Mouse (Mus musculus) E14TG2a.4 (cell line): ENCODE data around the gene Maf.

Experiments
- H3K27me3 ChIP-seq: 2 replicates; pipeline ENCODE4 v1.6.1; 2014; ENCODE audit warnings: low read length, control low read depth; ENCODE audit not compliant: insufficient read depth
- H3K36me3 ChIP-seq: 2 replicates; pipeline ENCODE4 v1.6.1; 2014; ENCODE audit warnings: low read length, control low read depth; ENCODE audit not compliant: insufficient read depth
- H3K4me1 ChIP-seq: replicated peaks from 2 replicates; pipeline ENCODE4 v1.6.1; 2014; ENCODE audit warnings: low read depth, low read length, control low read depth
- H3K4me3 ChIP-seq: replicated peaks from 2 replicates; pipeline ENCODE4 v1.5.1; 2014; ENCODE audit warnings: mild to moderate bottlenecking, low read length
- H3K9me3 ChIP-seq: 2 replicates; pipeline ENCODE4 v1.6.1; 2014; ENCODE audit warnings: low read length, control low read depth
- CTCF ChIP-seq: conservative IDR thresholded peaks from 2 replicates; pipeline ENCODE4 v1.5.1; 2014; ENCODE audit warnings: low read length
- NANOG ChIP-seq: IDR thresholded peaks from 2 replicates; pipeline ENCODE4 v1.6.1; 2014; ENCODE audit warnings: borderline replicate concordance, low read length, mixed read lengths
- POU5F1 ChIP-seq: IDR thresholded peaks from 2 replicates; pipeline ENCODE4 v1.6.1; 2014; ENCODE audit warnings: low read length, borderline replicate concordance

Gene Maf

DNA sequence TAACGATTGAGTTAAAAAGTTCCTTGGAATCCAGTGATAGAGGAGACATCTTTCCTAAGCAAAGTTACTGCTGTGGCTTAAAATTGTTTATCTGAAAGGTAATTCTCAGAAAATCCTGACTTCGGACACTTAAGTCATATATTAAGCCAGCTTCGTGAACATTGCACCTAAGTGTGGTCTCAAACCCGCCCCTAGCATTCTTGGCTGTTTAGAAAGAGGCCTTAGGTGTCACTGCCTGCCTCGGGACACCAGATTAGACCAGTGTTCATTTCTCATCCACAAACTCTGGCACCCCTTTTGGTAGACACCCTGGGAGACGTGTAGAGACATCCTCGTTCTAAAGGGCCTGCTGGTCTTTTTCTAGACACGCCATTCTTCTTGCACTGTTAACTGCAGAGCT, 2.3 kb upstream of the Maf start:
- Histone ChIP-seq H3K9me3 (0 out of 2 replicates have a peak, but pooled peaks cover 4% of the 10 kb centered on the region), H3K4me1 (peaks cover 12% of the 10 kb centered on the region), H3K4me3 (no peak overlapping the region), H3K27me3 (peaks cover 62% of the 10 kb centered on the region), H3K36me3 (no peaks in the 10 kb centered on the region)
- no peak for TF ChIP-seq POU5F1
- no peak for TF ChIP-seq NANOG
- TF ChIP-seq CTCF = no peak

DNA sequence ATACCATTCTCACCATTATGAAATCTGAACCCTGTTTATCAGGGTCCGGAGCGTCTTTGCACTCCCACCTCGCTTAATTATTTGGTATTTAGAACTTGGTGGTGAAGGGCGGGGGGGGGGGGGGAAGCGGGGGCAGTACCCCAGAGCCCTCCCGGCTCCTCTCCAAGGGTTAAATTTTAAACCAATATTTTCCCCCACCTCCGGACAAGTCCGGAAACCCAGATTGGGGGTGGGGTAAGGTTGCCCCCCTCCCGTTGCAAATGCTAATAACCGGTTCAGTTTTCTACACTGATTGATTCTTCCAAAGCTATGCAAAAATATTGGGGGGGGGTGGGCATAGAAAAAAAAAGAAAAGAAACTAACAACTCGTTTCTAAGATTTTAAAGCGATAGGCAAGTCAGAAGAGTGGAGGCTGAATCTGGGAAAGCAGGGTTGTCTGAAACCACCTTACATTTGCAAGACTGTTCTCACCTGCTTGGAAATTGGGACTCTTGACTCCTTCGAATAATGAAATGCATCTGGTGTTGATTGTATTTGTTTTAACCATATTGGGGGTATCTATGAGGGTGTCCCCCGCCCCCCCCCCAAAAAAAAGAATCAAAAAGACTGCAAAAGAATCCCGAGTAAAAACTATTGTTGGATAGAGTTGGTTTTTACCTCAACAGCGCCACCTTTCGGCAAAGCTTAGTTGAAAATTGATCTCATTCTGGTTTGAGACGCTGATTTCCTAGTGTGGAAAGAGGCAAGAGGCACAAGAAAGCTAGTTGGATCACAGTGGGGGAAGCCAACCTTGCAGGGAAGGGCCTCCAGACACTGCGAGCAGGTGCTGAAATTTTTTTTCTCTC, 1.6 kb upstream of the Maf start:
- Histone ChIP-seq H3K4me3 (no peak overlapping the region), H3K27me3 (peaks cover 69% of the 10 kb centered on the region), H3K9me3 (0 out of 2 replicates have a peak, but pooled peaks cover 4% of the 10 kb centered on the region), H3K36me3 (no peaks in the 10 kb centered on the region), H3K4me1 (peaks cover 12% of the 10 kb centered on the region)
- TF ChIP-seq CTCF (peak; percentile 60), NANOG (no peak)

GRCm38 (mm10) chr8:115706861-115707730, 498 bp downstream of the Maf start:
- Histone ChIP-seq H3K36me3 (no peaks in the 10 kb centered on the region), H3K27me3 (peaks cover 61% of the 10 kb centered on the region), H3K4me3 (peak overlapping the region; percentile 78), H3K9me3 (no peaks in the 10 kb centered on the region), H3K4me1 (peaks cover 12% of the 10 kb centered on the region)
- TF ChIP-seq CTCF (no peak), NANOG (no peak)

GRCm38 (mm10) chr8:115706411-115706860, 1.2 kb downstream of the Maf start:
- Histone ChIP-seq H3K9me3 (no peaks in the 10 kb centered on the region), H3K27me3 (peaks cover 57% of the 10 kb centered on the region), H3K4me3 (peak overlapping the region; percentile 78), H3K4me1 (peaks cover 12% of the 10 kb centered on the region), H3K36me3 (no peaks in the 10 kb centered on the region)
- TF ChIP-seq CTCF (no peak), POU5F1 (no peak), NANOG (no peak)

DNA sequence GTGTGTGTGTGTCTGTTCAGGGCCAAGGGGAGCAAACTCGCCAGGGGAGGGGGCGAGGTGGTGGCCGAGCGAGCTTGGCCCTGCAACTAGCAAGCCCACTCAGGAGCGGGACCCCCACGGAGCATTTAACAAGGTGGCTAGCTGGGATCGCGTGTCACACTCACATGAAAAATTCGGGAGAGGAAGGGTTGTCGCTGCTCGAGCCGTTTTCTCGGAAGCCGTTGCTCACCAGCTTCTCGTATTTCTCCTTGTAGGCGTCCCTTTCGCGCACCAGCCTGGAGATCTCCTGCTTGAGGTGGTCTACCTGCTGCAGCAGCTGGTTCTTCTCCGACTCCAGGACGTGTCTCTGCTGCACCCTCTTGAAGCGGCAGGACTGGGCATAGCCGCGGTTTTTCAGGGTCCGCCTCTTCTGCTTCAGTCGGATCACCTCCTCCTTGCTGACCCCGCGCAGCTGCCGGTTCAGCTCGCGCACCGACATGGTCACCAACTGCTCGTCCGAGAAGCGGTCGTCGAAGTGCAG, 1.9 kb downstream of the Maf start:
- Histone ChIP-seq H3K4me3 (peak overlapping the region; percentile 57), H3K27me3 (peaks cover 54% of the 10 kb centered on the region), H3K4me1 (peaks cover 12% of the 10 kb centered on the region), H3K9me3 (no peaks in the 10 kb centered on the region), H3K36me3 (no peaks in the 10 kb centered on the region)
- no peak for TF ChIP-seq CTCF
- no peak for TF ChIP-seq NANOG
- TF ChIP-seq POU5F1 = no peak

- no peaks in the 10 kb centered on the region for H3K36me3 ChIP-seq
- H3K4me3 ChIP-seq = no peak overlapping the region
- peaks cover 36% of the 10 kb centered on the region for H3K27me3 ChIP-seq
- H3K4me1 ChIP-seq = peaks cover 7% of the 10 kb centered on the region
- no peak for TF ChIP-seq NANOG
- TF ChIP-seq CTCF = no peak
- no peak for TF ChIP-seq POU5F1
- no peaks in the 10 kb centered on the region for H3K9me3 ChIP-seq
Observed at GRCm38 (mm10) chr8:115703056-115703455, 4.5 kb downstream of the Maf start.

DNA sequence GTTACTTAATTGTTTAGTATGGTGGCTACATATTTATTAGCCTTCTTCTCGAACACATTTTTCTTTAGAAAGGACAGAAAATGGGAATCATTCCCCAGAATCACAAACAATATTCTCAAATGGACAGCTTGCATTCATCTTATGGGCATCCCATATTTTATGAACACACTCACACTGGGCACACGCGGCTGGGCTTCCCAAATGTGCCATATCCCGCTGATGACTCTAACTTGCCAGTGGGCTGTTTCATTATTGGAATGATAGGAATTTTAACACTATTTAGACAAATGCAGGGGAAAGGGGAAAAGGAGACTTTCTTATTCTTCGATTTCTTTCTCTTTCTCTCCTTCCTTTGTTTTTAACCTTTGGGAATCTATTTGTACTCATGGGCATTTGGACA, 6.6 kb downstream of the Maf start:
- Histone ChIP-seq H3K4me3 (no peak overlapping the region), H3K4me1 (no peaks in the 10 kb centered on the region), H3K9me3 (no peaks in the 10 kb centered on the region), H3K36me3 (no peaks in the 10 kb centered on the region), H3K27me3 (peaks cover 19% of the 10 kb centered on the region)
- TF ChIP-seq POU5F1 (no peak), CTCF (no peak), NANOG (no peak)

DNA sequence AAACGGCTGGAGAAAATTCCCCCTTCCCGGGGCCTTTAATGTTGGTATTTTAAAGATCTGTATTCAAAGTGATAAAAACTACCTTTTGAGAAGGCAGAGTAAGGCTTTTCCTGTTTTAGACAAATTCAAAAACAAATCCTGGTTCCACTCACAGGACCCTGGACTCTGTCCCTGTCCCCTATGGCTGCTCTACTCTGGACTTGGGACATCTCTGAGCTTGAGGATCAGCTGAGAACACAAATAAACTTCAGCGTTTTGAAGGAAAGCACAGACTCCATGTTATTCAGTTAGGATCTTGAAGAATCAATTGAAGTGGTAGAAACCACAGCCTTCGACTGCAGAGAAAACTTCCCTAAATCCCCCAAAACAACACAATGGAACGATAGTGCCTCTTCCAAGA, 8.4 kb downstream of the Maf start:
- TF ChIP-seq POU5F1 (no peak), CTCF (no peak), NANOG (no peak)
- H3K27me3 ChIP-seq = peaks cover 3% of the 10 kb centered on the region
- H3K36me3 ChIP-seq = no peaks in the 10 kb centered on the region
- no peaks in the 10 kb centered on the region for H3K4me1 ChIP-seq
- no peak overlapping the region for H3K4me3 ChIP-seq
- H3K9me3 ChIP-seq = no peaks in the 10 kb centered on the region
